ENCODE assay signal across 9 mouse cellular contexts in the genomic region with DNA sequence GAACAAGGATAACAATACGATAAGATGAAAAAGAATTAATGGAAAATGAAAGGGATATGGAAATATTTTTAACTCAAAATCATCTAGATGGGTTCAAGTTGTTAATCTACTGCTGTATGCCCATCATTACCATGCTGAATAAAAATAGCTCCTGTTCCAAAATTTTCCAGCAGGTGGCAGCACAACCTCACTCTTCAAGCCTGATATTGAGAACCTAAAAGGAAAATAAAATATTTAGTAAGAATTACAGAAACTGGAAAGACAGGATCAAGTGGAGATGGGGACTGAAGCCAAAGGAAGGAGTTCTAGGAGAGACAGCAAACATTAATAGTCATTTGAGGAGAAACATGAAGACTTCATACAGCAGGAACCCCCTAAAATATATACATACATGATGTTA.
A peak's percentile ranks its signal among the peaks of the same experiment; 100 is the strongest.
DNase-seq lines count a peak whose midpoint lies in the region; ATAC-seq lines count a peak whose summit lies in the region.
"Had no signal": no experiment of that assay in that cellular context is flagged by ENCODE, and none has a peak within 500 bp of the region (broad histone marks: within the 10 kb centered on the region; RNA-seq: fewer than 3 reads in every experiment).

No protein-coding gene starts in this region.

- peak; percentile 62; the same call in 1 of the 2 replicates for ATAC-seq in frontal cortex, adult (ENCODE audit: low TSS enrichment)
- ATAC-seq in midbrain, embryonic 16.5 days: peak; percentile 42; the same call in 1 of the 2 replicates

- peak; percentile 1 for DNase-seq in gastrocnemius, adult 18-20 months (ENCODE audit: low spot score)
- DNase-seq in gastrocnemius, postnatal 25 days: no peak
- peak; percentile 43 for DNase-seq in 416B (ENCODE audit: low read depth)
- peak; percentile 11 for DNase-seq in cerebellum, adult 8-10 months
- peak; percentile 43 to 66 for DNase-seq in left cerebral cortex, adult 18-20 months (ENCODE audit: low spot score in 2 of 2)
- no peak for DNase-seq in spleen, adult 18-20 months

- no peaks in the 10 kb centered on the region for H3K4me1 ChIP-seq in midbrain, embryonic 16.5 days (ENCODE audit: control insufficient read depth, insufficient read depth, low read length)

- H3K9me3 ChIP-seq in midbrain, embryonic 16.5 days (replicated peaks; ENCODE audit: control insufficient read depth, low read length, poor library complexity, severe bottlenecking): no peaks in the 10 kb centered on the region
- H3K9me3 ChIP-seq: G1E had no signal

- no peak overlapping the region for H3K4me3 ChIP-seq in midbrain, embryonic 16.5 days (ENCODE audit: low read depth, low read length)

- no peak overlapping the region for H3K27ac ChIP-seq in midbrain, embryonic 16.5 days (ENCODE audit: low read length)

- H3K4me2 ChIP-seq in midbrain, embryonic 16.5 days (ENCODE audit: low read length): no peak overlapping the region

- no peaks in the 10 kb centered on the region for H3K36me3 ChIP-seq in midbrain, embryonic 16.5 days (ENCODE audit: control insufficient read depth, insufficient read depth, low read length)
- H3K36me3 ChIP-seq: G1E had no signal

- no peak overlapping the region for H3K9ac ChIP-seq in midbrain, embryonic 16.5 days (ENCODE audit: low read depth, low read length)

- 2% methylated on average over 1 of the region's 1 CpGs for WGBS in midbrain, embryonic 16.5 days

- no peaks in the 10 kb centered on the region for H3K27me3 ChIP-seq in midbrain, embryonic 16.5 days (ENCODE audit: control insufficient read depth, insufficient read depth, low read depth, low read length)

Comparison
In these comparisons a context has a peak if more than half of its experiments do, and no peak if none do; other contexts are left out.
1. DNase-seq: peak in gastrocnemius, adult 18-20 months (single experiment), 416B (single experiment), cerebellum, adult 8-10 months (single experiment) and left cerebral cortex, adult 18-20 months (2 of 2); none in gastrocnemius, postnatal 25 days (single experiment) and spleen, adult 18-20 months (0 of 2).